Mouse (Mus musculus): ENCODE results near the gene Nup133.

DNA sequence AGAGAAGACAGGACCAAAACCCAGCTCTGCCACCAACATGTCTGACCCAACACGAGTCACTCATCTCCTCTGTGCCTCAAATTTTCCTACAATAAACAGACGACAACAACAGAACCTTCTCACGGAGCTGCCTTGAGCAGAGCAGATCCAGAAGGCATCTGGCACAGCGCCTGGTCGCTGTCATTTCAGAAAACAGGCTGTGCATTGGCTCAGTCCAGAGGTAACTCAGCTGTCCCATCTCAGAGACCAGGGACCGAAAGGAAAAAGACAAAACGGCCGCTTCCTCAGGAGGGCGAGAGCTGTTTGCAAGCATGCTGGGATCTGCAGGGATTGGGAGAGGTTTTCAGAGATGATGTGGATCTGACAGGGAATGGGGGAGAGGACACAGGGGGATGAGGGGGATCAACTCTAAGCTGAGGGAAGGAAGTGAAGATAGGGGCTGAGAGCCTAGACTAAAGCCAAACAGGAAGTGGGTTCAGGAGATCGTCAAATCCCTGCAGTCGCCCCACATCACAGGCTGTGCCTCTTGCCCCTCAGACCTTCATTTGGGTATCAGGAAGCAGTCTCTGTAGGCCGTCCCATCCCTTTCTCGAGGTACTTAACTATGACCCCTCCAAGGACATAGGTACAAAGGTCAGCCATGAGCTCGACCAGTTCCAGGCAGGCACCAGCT lies 29.2 kb upstream of the Nup133 start:
- no peak for TF ChIP-seq SRF (IDR thresholded peaks at IDR 0.05; ENCODE audit: control insufficient read depth, insufficient read length, low read depth)
- no peak for TF ChIP-seq REST (IDR thresholded peaks at IDR 0.05; ENCODE audit: insufficient read depth, insufficient read length)
- TF ChIP-seq MAX (IDR thresholded peaks at IDR 0.05; ENCODE audit: low read depth) = no peak
- TF ChIP-seq MYOD1 (IDR thresholded peaks at IDR 0.05; ENCODE audit: control insufficient read depth in 1 of 3, insufficient read length in 2 of 3, low read depth in 2 of 3) = no peak
